21 mouse cellular contexts compared by ENCODE assay signal in the genomic region with DNA sequence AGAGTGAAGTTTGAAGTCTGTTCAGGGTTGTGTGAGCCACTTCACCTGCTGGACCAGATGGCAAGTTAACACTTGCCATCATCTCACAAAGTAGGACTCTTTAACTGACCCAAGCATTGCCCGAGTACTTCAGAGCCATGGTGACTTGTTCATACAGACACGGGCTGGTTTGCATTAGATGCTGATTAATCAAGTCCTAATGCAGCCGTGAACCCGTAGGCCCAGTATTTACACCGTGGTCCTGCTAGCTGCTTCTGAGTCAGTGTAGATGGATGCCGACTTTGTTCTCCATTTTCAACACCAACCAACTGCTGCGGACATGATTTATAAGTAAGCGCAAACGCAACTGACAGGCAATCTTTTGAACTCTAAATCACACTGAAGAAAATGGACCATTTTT.
"Had no signal": no experiment of that assay in that cellular context is flagged by ENCODE, and none has a peak within 500 bp of the region (broad histone marks: within the 10 kb centered on the region; RNA-seq: fewer than 3 reads in every experiment).

No protein-coding gene starts in this region.

- DNase-seq: gastrocnemius, postnatal 14 days; gastrocnemius, postnatal 36 days; heart, adult 11 months; heart, adult 2 months; heart, postnatal 4 days; kidney, adult 18-20 months; kidney, adult 8-10 months; kidney, postnatal 10 days; kidney, postnatal 25 days; kidney, postnatal 4 days; liver; liver, embryonic 13.5 days had no signal

- H3K4me3 ChIP-seq: heart, adult 2 months; heart, embryonic 13.5 days; heart, embryonic 15.5 days; hindbrain, embryonic 10.5 days; hindbrain, embryonic 12.5 days; layer of hippocampus, adult 2 months; left cerebral cortex, adult 2 months; limb, embryonic 12.5 days; liver, embryonic 13.5 days; liver, embryonic 15.5 days had no signal

- H3K27ac ChIP-seq: heart, adult 2 months; heart, embryonic 13.5 days; heart, embryonic 15.5 days; hindbrain, embryonic 10.5 days; hindbrain, embryonic 12.5 days; hindbrain, embryonic 14.5 days; layer of hippocampus, adult 2 months; left cerebral cortex, adult 2 months; limb, embryonic 12.5 days; liver, embryonic 13.5 days; liver, embryonic 15.5 days had no signal

- H3K27me3 ChIP-seq: heart, embryonic 15.5 days; hindbrain, embryonic 12.5 days; limb, embryonic 12.5 days; liver, embryonic 13.5 days; liver, embryonic 15.5 days had no signal

- H3K9me3 ChIP-seq: heart, embryonic 13.5 days; heart, embryonic 15.5 days; hindbrain, embryonic 10.5 days; hindbrain, embryonic 12.5 days; limb, embryonic 12.5 days; liver, embryonic 13.5 days; liver, embryonic 15.5 days had no signal

- H3K4me1 ChIP-seq: heart, embryonic 13.5 days; heart, embryonic 15.5 days; hindbrain, embryonic 10.5 days; hindbrain, embryonic 12.5 days; limb, embryonic 12.5 days; liver, embryonic 13.5 days; liver, embryonic 15.5 days had no signal

- H3K36me3 ChIP-seq: heart, embryonic 13.5 days; heart, embryonic 15.5 days; hindbrain, embryonic 10.5 days; hindbrain, embryonic 12.5 days; limb, embryonic 12.5 days; liver, embryonic 13.5 days; liver, embryonic 15.5 days had no signal
